Mouse (Mus musculus) embryonic facial prominence, embryonic 11.5 days (tissue): ENCODE measurements around the gene Slc25a10. TPM values are rescaled to one million over a fixed set of nuclear protein-coding genes. Genes with fewer than 3 reads are reported as not detected.

Experiments used
- ATAC-seq: fragments of 200-750 bp; cut with Nextera tagmentation; replicated peaks from 2 replicates; pipeline ENCODE4 v1.8.0; 2017; ENCODE audit warnings: low read depth; ENCODE audit not compliant: insufficient number of reproducible peaks, low FRiP score, low TSS enrichment
- DNase-seq: peaks from one replicate; pipeline ENCODE4 v3.0.0-alpha.2; 2015; ENCODE audit warnings: low spot score
- H3K27ac ChIP-seq: fragments of 300-500 bp; sonication (generic); replicated peaks from 2 replicates; pipeline ENCODE4 v1.5.1; 2014; ENCODE audit warnings: mild to moderate bottlenecking, low read depth, low read length, control low read depth
- H3K27me3 ChIP-seq: fragments of 300-500 bp; sonication (generic); 2 replicates; pipeline ENCODE4 v1.6.1; 2014; ENCODE audit warnings: mild to moderate bottlenecking, low read length, moderate library complexity, mixed read lengths; ENCODE audit not compliant: control insufficient read depth, insufficient read depth
- H3K36me3 ChIP-seq: fragments of 300-500 bp; sonication (generic); replicated peaks from 2 replicates; pipeline ENCODE4 v1.6.1; 2014; ENCODE audit warnings: low read depth, mild to moderate bottlenecking, low read length, moderate library complexity, mixed read lengths; ENCODE audit not compliant: control insufficient read depth, insufficient read depth
- H3K4me1 ChIP-seq: fragments of 300-500 bp; sonication (generic); 2 replicates; pipeline ENCODE4 v1.6.1; 2014; ENCODE audit warnings: low read length, mixed read lengths; ENCODE audit not compliant: control insufficient read depth, insufficient read depth
- H3K4me2 ChIP-seq: fragments of 300-500 bp; sonication (generic); 2 replicates; pipeline ENCODE4 v1.6.1; 2014; ENCODE audit warnings: low read depth, mild to moderate bottlenecking, control low read depth, low read length, moderate library complexity
- H3K4me3 ChIP-seq: fragments of 300-500 bp; sonication (generic); 2 replicates; pipeline ENCODE4 v1.5.1; 2014; ENCODE audit warnings: low read depth, low read length, control low read depth
- H3K9ac ChIP-seq: fragments of 300-500 bp; sonication (generic); replicated peaks from 2 replicates; pipeline ENCODE4 v1.6.1; 2014; ENCODE audit warnings: mild to moderate bottlenecking, control low read depth, low read length
- H3K9me3 ChIP-seq: fragments of 300-500 bp; sonication (generic); replicated peaks from 2 replicates; pipeline ENCODE4 v1.6.1; 2016; ENCODE audit warnings: mild to moderate bottlenecking, low read length, inconsistent platforms, mixed read lengths; ENCODE audit not compliant: control insufficient read depth
- WGBS: fragments of 180-500 bp; shearing (Covaris S2); extraction: QIAGEN DNeasy Blood & Tissue Kit; methylation state at CpG from one replicate; pipeline ENCODE4 v1.1.7; 2014; 5-methylcytosine and 5-hydroxymethylcytosine counted together
- polyA plus RNA-seq: library from polyadenylated mRNA; unstranded; fragments of >200 nt; fragmentation: Nextera tagmentation; extraction: Ambion mirVana; gene quantifications from 2 replicates; pipeline ENCODE4 v1.2.1, GENCODE M21; 2014

Gene Slc25a10
- polyA plus RNA-seq, 1 experiment from 2014 or later = 46.9 TPM

DNA sequence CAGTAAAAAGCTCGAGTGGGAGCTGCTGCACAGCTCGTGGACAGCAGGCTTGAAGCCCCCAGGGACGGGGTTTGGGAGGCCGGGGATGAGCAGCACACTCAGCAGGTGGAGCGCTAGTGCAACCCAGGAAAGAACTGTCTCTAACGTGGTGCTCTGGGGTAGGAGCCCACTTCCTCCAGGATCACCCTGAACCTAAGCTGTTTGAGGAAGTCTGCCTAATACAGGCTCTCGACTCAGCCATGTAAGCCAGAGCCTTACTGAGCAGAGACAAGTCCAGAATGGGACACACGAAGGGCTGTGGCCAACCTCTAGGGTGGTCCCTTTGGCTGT is 47.3 kb downstream of the Slc25a10 start:
- H3K4me1 ChIP-seq = peaks cover 3% of the 10 kb centered on the region; the same call in 1 of the 2 replicates
- 0 out of 2 replicates have a peak overlapping the region, but pooled peaks have one; percentile 35 for H3K27ac ChIP-seq
- H3K27me3 ChIP-seq = no peaks in the 10 kb centered on the region
- H3K4me2 ChIP-seq = no peak overlapping the region
- 53% methylated on average over 8 of the region's 8 CpGs for WGBS
- H3K9ac ChIP-seq = no peak overlapping the region
- H3K9me3 ChIP-seq = no peaks in the 10 kb centered on the region
- peak; percentile 51; the same call in 1 of the 2 replicates for ATAC-seq
- H3K4me3 ChIP-seq = no peak overlapping the region
- no peaks in the 10 kb centered on the region; the same call in none of the 2 replicates for H3K36me3 ChIP-seq
- DNase-seq = no peak

DNA sequence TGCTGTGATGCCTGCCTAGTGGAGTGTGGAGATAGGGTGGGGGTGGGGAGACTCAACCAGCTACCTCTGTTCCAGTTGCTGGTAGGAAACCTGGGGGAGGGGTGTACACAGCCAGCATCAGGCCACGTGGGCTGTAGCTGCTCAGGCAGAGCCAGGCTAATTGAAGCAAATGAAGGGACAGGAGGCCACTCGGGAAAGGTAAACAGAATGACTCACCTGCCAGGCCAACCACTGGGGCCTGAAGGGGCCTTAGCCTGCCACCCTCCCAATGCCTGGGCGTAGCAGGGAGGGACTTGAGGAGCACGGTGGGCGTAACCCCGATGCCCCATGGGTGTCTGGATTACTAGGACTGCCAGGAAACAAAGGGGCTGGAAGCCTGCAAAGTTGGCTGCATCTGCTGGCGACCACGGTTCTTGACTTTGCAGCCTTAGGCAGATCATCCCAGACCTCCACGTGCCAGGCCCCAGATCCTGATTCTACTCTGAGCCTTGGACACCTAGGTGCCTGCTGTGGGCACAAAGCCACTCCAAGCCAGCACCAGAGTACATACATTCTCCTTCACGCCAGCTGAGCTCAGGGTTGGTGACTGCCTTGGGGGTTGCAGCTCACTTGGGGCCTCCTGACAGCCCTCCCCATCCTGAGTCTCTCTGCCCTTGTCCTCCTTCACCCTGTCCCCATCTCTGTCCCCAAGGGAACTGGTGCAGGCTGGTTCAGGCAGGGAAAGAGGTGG is 47.8 kb downstream of the Slc25a10 start:
- Histone ChIP-seq H3K4me1 (peaks cover 3% of the 10 kb centered on the region; the same call in 1 of the 2 replicates), H3K27ac (peak overlapping the region; percentile 35), H3K36me3 (no peaks in the 10 kb centered on the region; the same call in none of the 2 replicates), H3K4me2 (peak overlapping the region; percentile 4; the same call in 1 of the 2 replicates), H3K9me3 (no peaks in the 10 kb centered on the region), H3K27me3 (no peaks in the 10 kb centered on the region), H3K9ac (peak overlapping the region; percentile 11; the same call in 1 of the 2 replicates), H3K4me3 (no peak overlapping the region)
- DNase-seq (peak; percentile 60), ATAC-seq (no peak; the same call in none of the 2 replicates)
- 14% methylated on average over 10 of the region's 10 CpGs for WGBS

- DNase-seq (no peak), ATAC-seq (no peak)
- WGBS = 47% methylated on average over 4 of the region's 4 CpGs
- Histone ChIP-seq H3K4me3 (no peak overlapping the region), H3K9ac (no peak overlapping the region), H3K4me2 (no peak overlapping the region), H3K27ac (no peak overlapping the region), H3K27me3 (no peaks in the 10 kb centered on the region), H3K4me1 (peaks cover 3% of the 10 kb centered on the region; the same call in 1 of the 2 replicates), H3K36me3 (no peaks in the 10 kb centered on the region; the same call in none of the 2 replicates), H3K9me3 (no peaks in the 10 kb centered on the region)
Measured at GRCm38 (mm10) chr11:120541907-120542306, 50.3 kb downstream of the Slc25a10 start.

- 87% methylated on average over 6 of the region's 6 CpGs for WGBS
- ATAC-seq = no peak
- Histone ChIP-seq H3K27me3 (no peaks in the 10 kb centered on the region), H3K36me3 (no peaks in the 10 kb centered on the region; the same call in none of the 2 replicates), H3K9me3 (no peaks in the 10 kb centered on the region), H3K4me3 (no peak overlapping the region), H3K9ac (no peak overlapping the region), H3K4me1 (peaks cover 3% of the 10 kb centered on the region; the same call in 1 of the 2 replicates), H3K27ac (no peak overlapping the region), H3K4me2 (no peak overlapping the region)
- DNase-seq = no peak
Measured at GRCm38 (mm10) chr11:120542376-120542775, 50.7 kb downstream of the Slc25a10 start.

DNA sequence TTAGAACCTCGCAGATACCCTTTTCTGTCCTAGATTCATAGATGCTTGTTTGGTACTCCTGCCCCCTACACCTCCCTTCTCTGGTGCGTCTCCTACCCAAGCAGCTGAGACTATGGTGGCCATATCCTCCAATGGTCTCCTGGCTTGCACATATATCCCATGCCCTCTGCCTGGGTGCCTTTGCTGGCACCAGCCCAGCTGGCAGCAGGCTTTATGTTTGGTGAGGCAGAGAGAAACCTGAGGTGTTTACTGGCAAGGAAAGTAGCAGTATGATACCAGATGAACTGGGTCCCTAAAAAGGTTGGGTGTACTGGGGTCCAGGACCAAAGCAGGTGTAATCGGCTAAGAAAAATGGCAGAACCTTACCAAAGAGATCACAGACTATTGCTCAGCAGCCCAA is 54.3 kb downstream of the Slc25a10 start:
- Histone ChIP-seq H3K4me3 (no peak overlapping the region), H3K27me3 (no peaks in the 10 kb centered on the region), H3K4me2 (no peak overlapping the region), H3K9me3 (no peaks in the 10 kb centered on the region), H3K9ac (no peak overlapping the region), H3K36me3 (no peaks in the 10 kb centered on the region; the same call in none of the 2 replicates), H3K4me1 (peaks cover 4% of the 10 kb centered on the region), H3K27ac (no peak overlapping the region)
- ATAC-seq (no peak), DNase-seq (no peak)
- 91% methylated on average over 3 of the region's 3 CpGs for WGBS

- Histone ChIP-seq H3K4me3 (no peak overlapping the region), H3K9me3 (no peaks in the 10 kb centered on the region), H3K36me3 (no peaks in the 10 kb centered on the region; the same call in none of the 2 replicates), H3K27ac (no peak overlapping the region), H3K9ac (no peak overlapping the region), H3K4me1 (peaks cover 4% of the 10 kb centered on the region), H3K4me2 (no peak overlapping the region), H3K27me3 (no peaks in the 10 kb centered on the region)
- ATAC-seq = no peak
- DNase-seq = no peak
- WGBS = 70% methylated on average over 2 of the region's 2 CpGs
Measured at GRCm38 (mm10) chr11:120547469-120547868, 55.8 kb downstream of the Slc25a10 start.

DNA sequence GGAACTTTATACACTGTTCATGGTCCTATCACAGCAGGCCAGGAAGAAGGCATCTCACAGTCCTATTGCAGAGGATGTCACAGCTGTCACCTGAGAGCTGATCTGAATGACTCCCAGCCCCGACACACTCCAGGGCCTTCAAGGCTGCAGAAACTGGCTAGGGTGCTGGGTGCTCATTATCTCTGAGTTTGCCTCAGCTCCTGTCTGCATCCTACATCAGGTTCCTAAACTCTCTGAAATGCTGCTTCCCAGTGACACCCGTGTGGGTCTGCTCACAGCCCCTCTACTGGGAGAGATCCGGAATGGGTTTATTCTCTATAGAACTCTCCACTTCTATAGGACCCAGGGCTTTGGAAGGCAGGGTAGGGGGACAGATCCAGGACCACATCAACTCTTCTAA is 56.6 kb downstream of the Slc25a10 start:
- no peaks in the 10 kb centered on the region for H3K27me3 ChIP-seq
- no peak overlapping the region for H3K27ac ChIP-seq
- H3K4me3 ChIP-seq = peak overlapping the region; percentile 98; the same call in 1 of the 2 replicates
- no peak overlapping the region for H3K9ac ChIP-seq
- no peak for ATAC-seq
- no peaks in the 10 kb centered on the region; the same call in none of the 2 replicates for H3K36me3 ChIP-seq
- peaks cover 4% of the 10 kb centered on the region for H3K4me1 ChIP-seq
- DNase-seq = no peak
- 85% methylated on average over 3 of the region's 3 CpGs for WGBS
- peak overlapping the region; percentile 87 for H3K4me2 ChIP-seq
- no peaks in the 10 kb centered on the region for H3K9me3 ChIP-seq

GRCm38 (mm10) chr11:120548786-120549167 is 57.1 kb downstream of the Slc25a10 start:
- 32% methylated on average over 7 of the region's 7 CpGs for WGBS
- DNase-seq (no peak), ATAC-seq (no peak)
- H3K9ac ChIP-seq = peak overlapping the region; percentile 96
- no peaks in the 10 kb centered on the region for H3K27me3 ChIP-seq
- H3K4me3 ChIP-seq = peak overlapping the region; percentile 98
- H3K4me2 ChIP-seq = peak overlapping the region; percentile 87
- H3K36me3 ChIP-seq = no peaks in the 10 kb centered on the region; the same call in 1 of the 2 replicates
- H3K9me3 ChIP-seq = no peaks in the 10 kb centered on the region
- H3K27ac ChIP-seq = peak overlapping the region; percentile 83; the same call in 1 of the 2 replicates
- H3K4me1 ChIP-seq = peaks cover 4% of the 10 kb centered on the region
